Mouse (Mus musculus) forebrain, embryonic 11.5 days (tissue): ENCODE measurements at regions not wholly inside any gene's neighbourhood (a gene's known extent, or its start where the extent isn't known, plus 50 kb on each side); places are given as distances from the start of the nearest gene placed in this dataset.

Source experiments
- ATAC-seq: fragments of 200-750 bp; cut with Nextera tagmentation; replicated peaks from 2 replicates; pipeline ENCODE4 v1.8.0; 2017; ENCODE audit warnings: moderate TSS enrichment; ENCODE audit not compliant: low FRiP score
- DNase-seq: peaks from one replicate; pipeline ENCODE4 v3.0.0-alpha.2; 2017; ENCODE audit warnings: low spot score
- H3K27ac ChIP-seq: fragments of 300-500 bp; sonication (generic); 2 replicates; pipeline ENCODE4 v1.5.1; 2014; ENCODE audit warnings: low read depth, low read length
- H3K27me3 ChIP-seq: fragments of 300-500 bp; sonication (generic); 2 replicates; pipeline ENCODE4 v1.6.1; 2014; ENCODE audit warnings: mild to moderate bottlenecking, low read length, mixed read lengths; ENCODE audit not compliant: control insufficient read depth, insufficient read depth
- H3K36me3 ChIP-seq: fragments of 300-500 bp; sonication (generic); 2 replicates; pipeline ENCODE4 v1.6.1; 2014; ENCODE audit warnings: mild to moderate bottlenecking, low read length, moderate library complexity, mixed read lengths; ENCODE audit not compliant: control insufficient read depth, insufficient read depth
- H3K4me1 ChIP-seq: fragments of 300-500 bp; sonication (generic); replicated peaks from 2 replicates; pipeline ENCODE4 v1.6.1; 2014; ENCODE audit warnings: low read length, mixed read lengths; ENCODE audit not compliant: control insufficient read depth, insufficient read depth
- H3K4me2 ChIP-seq: fragments of 300-500 bp; sonication (generic); 2 replicates; pipeline ENCODE4 v1.6.1; 2014; ENCODE audit warnings: low read depth, mild to moderate bottlenecking, low read length, moderate library complexity, mixed read lengths; ENCODE audit not compliant: severe bottlenecking
- H3K4me3 ChIP-seq: fragments of 300-500 bp; sonication (generic); 2 replicates; pipeline ENCODE4 v1.5.1; 2014; ENCODE audit warnings: low read depth, low read length
- H3K9ac ChIP-seq: fragments of 300-500 bp; sonication (generic); 2 replicates; pipeline ENCODE4 v1.6.1; 2014; ENCODE audit warnings: low read length
- H3K9me3 ChIP-seq: fragments of 300-500 bp; sonication (generic); 2 replicates; pipeline ENCODE4 v1.6.1; 2016; ENCODE audit warnings: low read length, mixed read lengths; ENCODE audit not compliant: control insufficient read depth
- WGBS: fragments of 180-500 bp; shearing (Covaris S2); extraction: QIAGEN DNeasy Blood & Tissue Kit; methylation state at CpG from one replicate; pipeline ENCODE4 v1.1.7; 2014; 5-methylcytosine and 5-hydroxymethylcytosine counted together

GRCm38 (mm10) chr6:116974841-116975240 is 193.5 kb upstream of the Cxcl12 start:
- Histone ChIP-seq H3K9me3 (no peaks in the 10 kb centered on the region), H3K36me3 (no peaks in the 10 kb centered on the region), H3K4me3 (no peak overlapping the region), H3K4me2 (no peak overlapping the region), H3K27me3 (no peaks in the 10 kb centered on the region), H3K27ac (no peak overlapping the region), H3K9ac (no peak overlapping the region), H3K4me1 (no peaks in the 10 kb centered on the region)
- DNase-seq (no peak), ATAC-seq (no peak)
- WGBS, result 87% methylated on average over 3 of the region's 3 CpGs

- Histone ChIP-seq H3K36me3 (no peaks in the 10 kb centered on the region), H3K9me3 (no peaks in the 10 kb centered on the region), H3K27me3 (no peaks in the 10 kb centered on the region), H3K9ac (no peak overlapping the region), H3K4me2 (no peak overlapping the region), H3K4me3 (no peak overlapping the region), H3K27ac (no peak overlapping the region), H3K4me1 (no peaks in the 10 kb centered on the region; the same call in 1 of the 2 replicates)
- DNase-seq, result no peak
- no peak for ATAC-seq
- WGBS, result 11% methylated on average over 10 of the region's 10 CpGs
These were observed 187.9 kb upstream of the Cxcl12 start for GRCm38 (mm10) chr6:116980349-116980995.

GRCm38 (mm10) chr6:116985147-116985737 is 183.1 kb upstream of the Cxcl12 start:
- Histone ChIP-seq H3K4me2 (no peak overlapping the region), H3K4me3 (no peak overlapping the region), H3K27ac (no peak overlapping the region), H3K4me1 (no peaks in the 10 kb centered on the region; the same call in 1 of the 2 replicates), H3K9me3 (no peaks in the 10 kb centered on the region), H3K36me3 (no peaks in the 10 kb centered on the region), H3K27me3 (no peaks in the 10 kb centered on the region), H3K9ac (no peak overlapping the region)
- ATAC-seq (no peak), DNase-seq (no peak)
- 64% methylated on average over 4 of the region's 4 CpGs for WGBS

- Histone ChIP-seq H3K27me3 (no peaks in the 10 kb centered on the region), H3K4me1 (no peaks in the 10 kb centered on the region; the same call in 1 of the 2 replicates), H3K9me3 (no peaks in the 10 kb centered on the region), H3K4me3 (no peak overlapping the region), H3K9ac (no peak overlapping the region), H3K27ac (no peak overlapping the region), H3K4me2 (no peak overlapping the region), H3K36me3 (no peaks in the 10 kb centered on the region)
- DNase-seq (no peak), ATAC-seq (no peak)
- 41% methylated on average over 10 of the region's 10 CpGs for WGBS
These were observed 181.9 kb upstream of the Cxcl12 start for GRCm38 (mm10) chr6:116986266-116987000.

- WGBS, result 78% methylated on average over 5 of the region's 5 CpGs
- no peak for DNase-seq
These were observed 181.1 kb upstream of the Cxcl12 start for GRCm38 (mm10) chr6:116987243-116987642.

GRCm38 (mm10) chr6:116998948-116999682 is 169.2 kb upstream of the Cxcl12 start:
- no peak overlapping the region for H3K4me2 ChIP-seq
- WGBS, result 88% methylated on average over 9 of the region's 9 CpGs
- no peaks in the 10 kb centered on the region for H3K4me1 ChIP-seq
- no peak overlapping the region for H3K27ac ChIP-seq
- no peak overlapping the region for H3K4me3 ChIP-seq
- ATAC-seq, result no peak
- no peaks in the 10 kb centered on the region for H3K9me3 ChIP-seq
- H3K27me3 ChIP-seq, result no peaks in the 10 kb centered on the region
- H3K36me3 ChIP-seq, result no peaks in the 10 kb centered on the region
- DNase-seq, result no peak
- H3K9ac ChIP-seq, result no peak overlapping the region

More at GRCm38 (mm10) chr6:116987243-116987642, 181.1 kb upstream of the Cxcl12 start:
- no peak overlapping the region for H3K4me2 ChIP-seq
- no peak overlapping the region for H3K27ac ChIP-seq
- no peak overlapping the region for H3K9ac ChIP-seq
- no peaks in the 10 kb centered on the region; the same call in 1 of the 2 replicates for H3K4me1 ChIP-seq
- no peak for ATAC-seq
- no peaks in the 10 kb centered on the region for H3K27me3 ChIP-seq
- no peak overlapping the region for H3K4me3 ChIP-seq
- no peaks in the 10 kb centered on the region for H3K36me3 ChIP-seq
- H3K9me3 ChIP-seq, result no peaks in the 10 kb centered on the region

GRCm38 (mm10) chr6:116999940-117000339 is 168.4 kb upstream of the Cxcl12 start:
- H3K9me3 ChIP-seq, result no peaks in the 10 kb centered on the region
- H3K4me3 ChIP-seq, result no peak overlapping the region
- H3K27me3 ChIP-seq, result no peaks in the 10 kb centered on the region
- DNase-seq, result no peak
- no peak for ATAC-seq
- no peak overlapping the region for H3K4me2 ChIP-seq
- no peak overlapping the region for H3K9ac ChIP-seq
- 76% methylated on average over 4 of the region's 4 CpGs for WGBS
- H3K27ac ChIP-seq, result no peak overlapping the region
- H3K4me1 ChIP-seq, result no peaks in the 10 kb centered on the region
- no peaks in the 10 kb centered on the region for H3K36me3 ChIP-seq

GRCm38 (mm10) chr6:117000951-117001725 is 167.2 kb upstream of the Cxcl12 start:
- Histone ChIP-seq H3K9ac (no peak overlapping the region), H3K4me2 (no peak overlapping the region), H3K27ac (no peak overlapping the region), H3K36me3 (no peaks in the 10 kb centered on the region), H3K4me1 (no peaks in the 10 kb centered on the region), H3K27me3 (no peaks in the 10 kb centered on the region), H3K9me3 (no peaks in the 10 kb centered on the region), H3K4me3 (no peak overlapping the region)
- DNase-seq (no peak), ATAC-seq (no peak)
- WGBS, result 66% methylated on average over 7 of the region's 7 CpGs
